Mouse (Mus musculus) mature B cell (primary cell): Measurements from ENCODE around the gene Lcp1.

Source experiments
- in situ Hi-C: fragments of 300-500 bp; cut with MboI; formaldehyde crosslinking; loops from 2 replicates; pipeline ENCODE4 v1.14.3; 2019

The Lcp1 gene

DNA sequence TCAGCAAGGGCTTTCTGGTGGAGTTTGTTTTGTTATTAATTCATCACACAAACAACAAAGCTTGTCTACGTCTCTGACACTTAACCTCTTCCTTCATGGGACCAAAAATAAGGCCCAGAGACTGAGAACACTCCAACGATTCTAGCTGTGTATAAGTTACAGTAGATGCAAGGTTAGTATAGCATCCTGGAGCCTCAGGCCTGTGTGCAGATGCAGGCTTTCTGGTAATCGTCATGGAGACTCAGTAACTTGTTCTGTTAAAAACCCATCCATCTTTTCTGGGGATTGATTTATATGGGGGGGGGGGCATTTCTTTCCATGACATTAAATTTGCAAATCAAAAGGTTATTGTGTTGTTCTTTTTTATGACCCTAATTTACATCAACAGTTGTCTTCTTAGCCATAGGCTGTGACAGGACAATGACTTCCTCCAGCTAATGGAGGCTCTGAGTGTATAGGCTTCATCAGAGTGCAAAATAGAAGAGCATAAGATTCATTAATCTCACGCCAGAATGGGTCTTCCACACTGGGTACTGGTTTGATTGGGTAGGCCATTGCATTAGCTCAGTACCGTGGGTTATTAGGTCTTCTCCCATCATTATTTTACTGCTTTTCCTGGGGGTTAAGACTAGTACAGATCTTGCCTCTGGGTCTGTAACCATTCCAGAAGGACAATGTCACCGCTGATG is 74.6 kb downstream of the Lcp1 start:
- in situ Hi-C loops: loop anchor here (10.0 kb wide), 1 partner anchor 151 kb away; no protein-coding TSS in a partner anchor

DNA sequence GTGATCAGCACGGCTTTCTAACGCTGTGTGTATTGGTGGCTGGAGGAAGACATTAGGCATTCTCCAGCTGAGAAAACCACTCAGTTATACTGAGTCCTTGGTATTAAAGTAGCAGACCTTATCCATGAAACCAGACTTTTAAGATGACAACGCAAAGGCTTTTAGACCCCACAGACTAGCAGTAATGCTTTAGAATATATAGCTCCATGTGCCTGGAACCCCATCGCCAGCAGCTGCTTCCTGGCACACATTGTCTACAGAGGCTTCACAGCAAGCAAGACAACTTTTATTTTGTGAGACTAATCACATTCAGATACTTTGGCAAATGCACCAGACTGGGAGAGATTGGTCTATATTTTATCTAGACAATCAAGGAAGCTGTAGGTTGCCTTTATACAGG is 75.4 kb downstream of the Lcp1 start:
- in situ Hi-C loops: loop anchor here (10.0 kb wide), 1 partner anchor 152 kb away; no protein-coding TSS in a partner anchor

GRCm38 (mm10) chr14:75208572-75209151 is 77.8 kb downstream of the Lcp1 start:
- in situ Hi-C loops: loop anchor here (10.0 kb wide), 1 partner anchor 154 kb away; no protein-coding TSS in a partner anchor

DNA sequence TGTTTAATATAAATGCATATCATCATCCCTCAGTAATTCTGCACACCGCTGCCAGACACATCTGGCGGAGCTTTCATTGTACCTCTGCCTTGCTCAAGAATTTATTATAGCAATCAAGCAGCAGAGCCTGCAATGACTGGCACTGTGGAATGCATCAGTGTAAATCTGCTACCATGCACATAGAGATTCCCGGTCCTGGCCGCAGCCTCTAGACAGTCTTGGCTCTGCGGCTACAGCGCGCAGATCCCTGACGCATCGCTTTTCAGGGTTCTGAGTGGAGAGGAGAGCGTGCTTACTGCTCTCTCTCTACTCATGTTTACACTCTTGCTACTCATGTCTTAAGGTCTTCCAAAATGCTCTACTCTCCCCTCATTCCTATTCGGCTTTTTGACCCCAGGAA is 82.9 kb downstream of the Lcp1 start:
- in situ Hi-C loops: no loop called here

- in situ Hi-C loops: no loop called here
Measured at GRCm38 (mm10) chr14:75218843-75219242, 87.9 kb downstream of the Lcp1 start.

- in situ Hi-C loops: no loop called here
Measured at GRCm38 (mm10) chr14:75219250-75219913, 88.5 kb downstream of the Lcp1 start.

DNA sequence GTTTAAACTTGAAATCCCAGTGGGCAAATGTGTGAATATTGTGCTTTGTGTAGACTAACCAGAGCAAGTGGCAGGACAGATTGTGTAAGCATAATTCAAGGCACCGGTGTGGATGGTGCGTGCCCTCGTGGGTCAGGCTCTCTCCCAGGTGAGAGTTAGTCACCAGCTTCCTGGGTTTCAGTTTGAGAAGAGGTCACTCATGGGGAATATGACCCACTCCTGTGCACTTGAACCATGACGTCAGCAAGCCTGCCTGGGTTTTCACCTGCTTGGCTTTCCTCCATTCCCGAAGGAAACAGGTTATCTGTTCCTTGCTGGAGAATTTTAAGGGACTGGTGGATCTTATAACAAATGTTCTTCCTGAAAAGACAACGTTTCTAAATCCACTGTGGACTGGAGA is 91.5 kb downstream of the Lcp1 start:
- in situ Hi-C loops: no loop called here

DNA sequence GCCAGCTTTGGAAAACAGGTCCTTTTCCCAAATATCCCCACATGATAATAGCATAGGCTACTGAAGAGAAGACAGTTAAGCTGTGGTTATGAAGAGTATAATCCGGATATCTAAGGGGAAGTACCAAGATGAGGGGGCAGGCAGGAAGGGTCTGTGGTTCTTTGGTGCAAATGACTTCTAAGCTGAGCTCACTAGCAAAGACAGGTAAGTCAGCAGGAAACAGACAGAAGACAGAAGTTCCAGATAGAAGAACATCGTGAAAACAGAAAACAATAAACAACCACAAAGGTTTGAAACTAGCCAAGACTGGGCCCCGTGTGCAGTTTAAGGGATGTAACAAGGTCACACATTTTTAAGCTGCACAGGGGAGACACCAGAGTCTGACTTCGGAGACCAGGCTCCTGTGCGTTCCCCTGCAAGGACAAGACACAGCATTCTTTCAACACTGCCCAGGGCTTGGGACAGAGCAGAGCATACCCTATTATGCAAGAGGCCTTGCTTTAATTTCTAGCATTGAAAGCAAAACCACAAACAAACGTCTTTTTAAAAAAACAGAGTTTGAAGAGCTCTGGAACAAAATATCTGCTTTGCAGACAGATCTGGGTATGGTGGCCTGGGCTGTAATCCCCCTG is 96.7 kb downstream of the Lcp1 start:
- in situ Hi-C loops: no loop called here

GRCm38 (mm10) chr14:75229834-75230233 is 98.9 kb downstream of the Lcp1 start:
- in situ Hi-C loops: no loop called here

DNA sequence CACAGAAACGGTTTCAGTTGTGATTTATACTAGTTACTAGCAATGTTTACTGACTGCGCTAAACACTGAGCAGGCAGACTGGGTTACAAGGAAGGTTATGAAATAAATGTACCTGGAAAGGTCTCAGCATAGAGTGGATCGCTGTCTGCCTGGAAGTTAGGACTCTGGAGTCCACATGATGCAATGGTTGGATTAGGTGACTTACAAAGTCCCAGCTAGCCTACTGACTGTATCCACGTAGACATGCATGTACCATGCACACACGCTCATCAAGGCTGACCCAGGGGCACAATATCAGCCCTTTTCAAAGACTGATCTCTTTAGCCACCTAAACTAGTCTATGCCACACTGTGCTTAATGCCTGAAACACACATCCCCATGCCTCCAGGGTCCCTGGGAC is 102.2 kb downstream of the Lcp1 start:
- in situ Hi-C loops: no loop called here

DNA sequence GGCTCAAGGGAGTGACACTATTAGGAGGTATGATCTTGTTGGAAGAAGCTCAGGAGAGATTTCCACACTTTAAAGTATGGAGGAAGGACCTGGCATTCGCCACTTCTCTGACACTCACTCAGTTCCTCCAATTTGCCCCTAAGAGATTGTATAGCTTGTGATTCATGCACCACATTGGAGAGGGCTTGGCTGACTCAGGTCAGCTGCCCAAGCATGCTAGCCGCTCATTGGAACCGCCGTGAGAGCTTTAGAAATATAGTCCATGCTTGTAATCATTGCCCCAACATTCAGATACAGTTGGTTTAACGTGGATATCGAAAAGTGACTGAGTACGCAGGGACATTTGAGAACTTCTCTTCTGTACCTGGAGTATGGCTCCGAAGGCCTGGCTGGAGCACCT is 104.7 kb downstream of the Lcp1 start:
- in situ Hi-C loops: no loop called here

GRCm38 (mm10) chr14:75235955-75236635 is 105.2 kb downstream of the Lcp1 start:
- in situ Hi-C loops: no loop called here

- in situ Hi-C loops: no loop called here
Measured at GRCm38 (mm10) chr14:75236636-75237003, 105.7 kb downstream of the Lcp1 start.

- in situ Hi-C loops: no loop called here
Measured at GRCm38 (mm10) chr14:75237096-75237495, 106.2 kb downstream of the Lcp1 start.

DNA sequence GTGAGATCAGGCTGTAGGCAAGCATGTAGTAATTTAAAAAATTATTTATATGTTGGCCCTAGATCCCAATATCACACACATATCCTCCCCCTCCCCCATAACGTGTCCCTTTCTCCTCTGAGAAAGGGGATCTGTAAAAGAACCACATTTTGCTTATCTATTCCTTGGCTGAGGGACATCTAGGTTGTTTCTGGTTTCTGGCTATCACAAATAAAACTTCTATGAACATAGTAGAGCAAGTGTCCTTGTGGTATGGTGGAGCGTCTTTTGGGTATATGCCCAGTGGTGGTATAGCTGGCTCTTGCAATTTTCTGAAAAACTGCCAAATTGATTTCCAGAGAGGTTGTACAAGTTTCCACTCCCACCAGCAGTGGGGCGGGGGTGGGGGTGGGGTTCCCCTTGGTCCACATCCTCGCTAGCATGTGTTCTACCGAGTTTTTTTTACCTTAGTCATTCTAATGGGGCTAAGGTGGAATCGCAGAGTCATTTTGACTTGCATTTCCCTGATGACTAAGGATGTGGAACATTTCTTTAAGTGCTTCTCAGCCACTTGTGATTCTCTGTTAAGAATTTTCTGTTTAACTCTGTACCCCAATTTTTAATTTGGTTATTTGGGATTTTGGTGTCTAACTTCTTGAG is 107.3 kb downstream of the Lcp1 start:
- in situ Hi-C loops: no loop called here

- in situ Hi-C loops: no loop called here
Measured at GRCm38 (mm10) chr14:75242087-75242486, 111.2 kb downstream of the Lcp1 start, which contains the start of gene Cpb2. Gene Cpb2 (plus strand): TSS chr14:75242287.

DNA sequence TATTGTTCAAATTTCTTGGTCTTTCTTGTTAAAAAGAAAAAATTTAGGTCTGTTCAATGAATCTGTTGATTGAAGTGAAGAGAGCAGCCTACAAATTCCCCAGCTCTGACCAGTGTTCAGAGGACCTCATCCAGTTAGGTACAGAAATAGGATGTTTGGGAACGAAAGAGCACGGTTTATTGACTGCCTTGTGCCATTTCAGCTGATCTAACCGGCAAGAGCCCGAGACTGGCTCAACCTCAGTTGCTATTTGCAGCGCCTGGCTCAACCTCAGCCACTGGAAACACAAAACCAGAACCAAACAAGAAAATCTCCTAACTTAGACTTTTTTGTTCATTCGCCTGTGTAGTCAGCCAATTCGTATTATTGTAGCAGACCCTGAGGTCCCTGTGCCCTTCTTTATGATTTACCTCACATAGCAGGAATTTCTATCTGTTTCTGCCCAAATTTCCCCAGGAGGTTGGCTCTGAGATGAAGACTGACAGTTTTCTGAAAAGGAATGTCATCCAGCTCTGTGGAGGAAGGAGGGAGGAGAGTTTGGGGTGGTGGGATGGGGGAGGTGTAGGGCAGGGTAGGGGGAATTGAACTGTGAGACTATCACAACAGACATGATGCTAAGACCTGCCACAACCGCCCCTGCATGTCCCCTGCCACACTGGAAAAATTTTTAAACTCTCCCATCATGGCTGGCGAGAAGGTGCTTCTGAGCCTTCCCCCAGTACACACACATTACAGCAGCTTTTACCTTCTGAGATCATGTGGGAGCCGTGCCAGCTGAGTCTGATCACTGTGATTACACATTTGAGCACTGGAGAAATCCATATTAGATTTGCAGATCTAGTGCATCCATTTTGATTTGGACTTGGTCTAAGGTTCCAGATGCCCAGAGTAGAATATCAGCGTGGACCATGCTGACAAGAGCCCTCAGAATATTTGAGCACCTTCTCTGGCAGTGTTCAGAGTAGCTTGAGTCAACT is 115.4 kb downstream of the Lcp1 start:
- in situ Hi-C loops: no loop called here

DNA sequence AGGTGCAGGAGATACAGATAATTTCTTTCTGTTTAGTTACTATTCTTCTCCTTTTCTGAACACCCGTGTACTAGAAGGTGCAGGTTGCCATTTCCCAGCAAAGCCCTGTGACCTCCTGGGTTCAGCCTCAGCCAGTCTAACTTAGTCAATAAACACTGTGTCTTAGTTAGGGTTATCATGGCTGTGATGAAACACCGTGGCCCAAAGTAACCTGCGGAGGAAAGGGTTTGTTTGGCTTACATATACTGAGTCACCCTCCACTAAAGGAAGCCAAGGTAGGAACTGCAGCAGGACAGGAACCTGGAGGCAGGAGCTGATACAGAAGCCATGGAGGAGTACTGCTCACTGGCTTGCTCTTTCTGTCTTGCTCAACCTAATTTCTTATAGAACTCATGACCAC is 119.5 kb downstream of the Lcp1 start:
- in situ Hi-C loops: no loop called here

DNA sequence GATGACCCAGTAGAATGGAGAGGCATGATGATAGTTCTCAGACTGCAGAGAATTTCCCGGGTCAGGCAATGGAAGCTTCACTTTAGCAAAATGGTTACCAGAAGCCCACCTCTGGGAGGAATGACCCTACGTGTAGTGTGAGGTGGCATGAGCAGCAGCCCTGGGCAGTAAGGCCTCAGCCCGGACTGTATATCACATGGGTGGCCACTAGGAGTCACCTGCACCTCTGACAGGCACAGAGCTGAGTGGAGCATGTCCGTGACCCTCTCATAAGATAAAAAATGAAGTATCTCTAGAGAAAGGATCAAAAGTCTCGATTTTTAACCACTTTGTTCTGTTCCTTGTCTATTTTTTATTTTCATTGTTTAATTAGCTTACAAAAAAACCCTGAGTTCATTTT is 125.6 kb downstream of the Lcp1 start:
- in situ Hi-C loops: no loop called here

GRCm38 (mm10) chr14:75269531-75269930 is 138.6 kb downstream of the Lcp1 start:
- in situ Hi-C loops: no loop called here
